Mouse (Mus musculus) bone marrow, adult 2 months (tissue): ENCODE measurements around the gene Olfr291. TPM values are rescaled to one million over a fixed set of nuclear protein-coding genes. Genes with fewer than 3 reads are reported as not detected.

Experiments used
- H3K27ac ChIP-seq: fragments of 200-500 bp; 2 replicates; pipeline ENCODE4 v1.5.1; 2012; ENCODE audit warnings: low read depth, mild to moderate bottlenecking, control low read depth, inconsistent platforms, low read length; ENCODE audit not compliant: control insufficient read depth, poor library complexity, insufficient read depth
- H3K4me1 ChIP-seq: fragments of 200-500 bp; 2 replicates; pipeline ENCODE4 v1.6.1; 2011; ENCODE audit warnings: low read length; ENCODE audit not compliant: control insufficient read depth, insufficient read depth
- H3K4me3 ChIP-seq: fragments of 200-500 bp; replicated peaks from 2 replicates; pipeline ENCODE3; 2011; ENCODE audit warnings: mild to moderate bottlenecking, low read depth, low read length, control low read depth; ENCODE audit not compliant: control insufficient read depth
- CTCF ChIP-seq: fragments of 200-500 bp; IDR thresholded peaks from 2 replicates; pipeline ENCODE4 v1.5.1; 2011; ENCODE audit warnings: low read length, control low read depth; ENCODE audit not compliant: control insufficient read depth, insufficient read depth
- POLR2A ChIP-seq: fragments of 200-500 bp; IDR thresholded peaks from 2 replicates; pipeline ENCODE4 v1.6.1; 2011; ENCODE audit warnings: low read depth, mild to moderate bottlenecking, control low read depth, low read length, borderline replicate concordance; ENCODE audit not compliant: control insufficient read depth
- WGBS: fragments of 180-500 bp; shearing (Covaris S2); methylation state at CpG from one replicate; pipeline ENCODE4 v1.1.7; 2018; 5-methylcytosine and 5-hydroxymethylcytosine counted together
- polyA plus RNA-seq: library from polyadenylated mRNA; stranded (reverse); fragments of >200 nt; gene quantifications from 2 replicates; pipeline ENCODE4 v1.2.4, GENCODE M21; 2011; ENCODE audit warnings: low replicate concordance; ENCODE audit not compliant: missing spikeins, insufficient read depth, insufficient read length

The Olfr291 gene
- polyA plus RNA-seq: not detected in 2 replicates

DNA sequence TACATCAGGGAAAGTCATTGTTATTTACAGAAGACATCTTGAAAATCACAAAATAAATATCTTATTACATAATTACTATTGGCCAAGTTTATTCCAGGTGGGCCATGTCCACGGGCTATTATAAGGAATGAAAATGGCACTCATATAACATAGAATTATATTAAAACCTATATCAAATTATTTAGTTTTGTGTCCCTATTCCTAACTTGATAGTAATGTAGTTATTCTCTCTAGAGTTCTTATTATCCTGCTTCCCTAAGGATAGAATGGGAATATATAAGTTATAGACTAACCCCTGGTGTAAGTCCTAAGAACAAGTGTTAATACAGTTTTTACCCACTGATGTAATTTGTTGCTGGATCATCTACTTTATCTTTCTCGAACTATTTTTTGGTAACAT is at the start of gene Olfr291:
Gene Olfr291 (plus strand): TSS at position 301 of the 400 bp plus-strand sequence.
- TF ChIP-seq CTCF (no peak), POLR2A (no peak)
- WGBS: 63% methylated on average over 2 of the region's 2 CpGs

DNA sequence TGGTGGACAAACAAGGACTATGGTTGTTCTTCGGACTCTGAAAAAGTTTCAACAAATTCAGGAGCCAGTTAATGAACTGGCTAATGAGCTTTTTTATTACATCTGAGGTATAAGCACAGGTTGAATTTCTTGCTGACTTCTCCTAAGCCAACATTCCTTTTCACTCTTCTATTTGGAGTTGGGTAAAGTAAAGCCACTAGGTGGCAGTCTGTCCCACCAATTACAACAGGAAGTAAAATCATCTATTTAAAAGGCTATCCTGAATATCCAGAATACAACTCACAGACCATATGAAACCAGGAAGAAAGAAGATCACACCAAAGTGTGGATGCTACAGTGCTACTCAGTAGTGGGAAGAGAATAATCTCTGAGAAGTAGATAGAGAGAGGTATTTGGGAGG is 48.1 kb upstream of the Olfr291 start:
- TF ChIP-seq CTCF: no peak
- no peak for TF ChIP-seq POLR2A
- Histone ChIP-seq H3K27ac (no peak overlapping the region), H3K4me1 (no peaks in the 10 kb centered on the region), H3K4me3 (no peak overlapping the region)
- 49% methylated on average over 1 of the region's 1 CpGs for WGBS

More for the DNA sequence above, at the start of gene Olfr291:
- Histone ChIP-seq H3K4me3 (no peak within 1 kb of the TSS), H3K27ac (no peak within 1 kb of the TSS), H3K4me1 (no peaks in the 10 kb centered on the region)

DNA sequence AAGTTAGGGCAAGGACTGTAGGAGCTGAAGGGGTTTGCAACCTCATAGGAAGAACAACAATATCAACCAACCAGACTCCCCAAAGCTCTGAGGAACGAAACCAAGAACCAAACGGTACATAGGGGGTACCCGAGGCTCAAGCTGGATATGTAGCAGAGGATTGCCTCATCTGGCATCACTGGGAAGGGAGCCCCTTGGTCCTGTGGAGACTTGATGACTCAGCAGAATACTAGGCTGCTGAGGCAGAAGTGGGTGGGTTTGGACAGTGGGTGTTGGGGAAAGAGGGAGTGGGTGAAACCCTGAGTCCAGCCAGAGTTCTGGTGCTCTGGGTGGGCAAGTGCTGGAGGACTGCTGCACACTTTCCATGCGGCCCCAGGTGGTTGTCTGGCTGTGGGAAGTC is 47.2 kb upstream of the Olfr291 start:
- no peaks in the 10 kb centered on the region for H3K4me1 ChIP-seq
- 58% methylated on average over 4 of the region's 4 CpGs for WGBS
- no peak overlapping the region for H3K4me3 ChIP-seq
- no peak for TF ChIP-seq CTCF
- no peak for TF ChIP-seq POLR2A
- H3K27ac ChIP-seq: no peak overlapping the region

DNA sequence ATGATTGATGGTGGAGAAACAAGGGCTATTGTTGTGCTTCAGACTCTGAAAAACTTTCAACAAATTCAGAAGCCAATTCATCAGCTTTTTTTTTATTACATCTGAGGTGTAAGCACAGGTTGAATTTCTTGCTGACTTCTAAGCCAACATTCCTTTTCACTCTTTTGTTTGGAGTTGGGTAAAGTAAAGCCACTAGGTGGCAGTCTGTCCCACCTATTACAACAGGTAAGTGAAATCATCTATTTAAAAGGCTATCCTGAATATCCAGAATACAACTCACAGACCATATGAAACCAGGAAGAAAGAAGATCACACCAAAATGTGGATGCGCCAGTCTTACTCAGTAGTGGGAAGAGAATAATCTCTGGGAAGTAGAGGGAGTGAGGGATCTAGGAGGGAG is 31.2 kb downstream of the Olfr291 start:
- no peak for TF ChIP-seq CTCF
- no peak for TF ChIP-seq POLR2A
- 41% methylated on average over 1 of the region's 1 CpGs for WGBS
- no peaks in the 10 kb centered on the region for H3K4me1 ChIP-seq
- H3K27ac ChIP-seq: no peak overlapping the region
- H3K4me3 ChIP-seq: no peak overlapping the region

Other genes with a start within 250 kb of the Olfr291 start
- 3.3 and 16.6 TPM in 2 replicates for gene Fah, start 246.8 kb upstream of the Olfr291 start, polyA plus RNA-seq
- 87.1 and 89.4 TPM in 2 replicates for gene Zfand6, start 163.6 kb upstream of the Olfr291 start, polyA plus RNA-seq
- gene Vmn2r65, start 110.6 kb downstream of the Olfr291 start, polyA plus RNA-seq: not detected in 2 replicates
- gene Vmn2r66, start 158.7 kb downstream of the Olfr291 start, polyA plus RNA-seq: not detected in 2 replicates